Mouse (Mus musculus) left cerebral cortex, postnatal 4 days (tissue): ENCODE data around the gene Ankle1. TPM values are rescaled to one million over a fixed set of nuclear protein-coding genes. Genes with fewer than 3 reads are reported as not detected.
"Not testable (repeated sequence)": the region's sequence is repeated elsewhere in the genome, so short reads cannot be mapped to it uniquely, and the experiment has no call there.

Experiments
- DNase-seq: peaks from one replicate; pipeline ENCODE4 v3.0.0-alpha.2; 2022
- intact Hi-C: fragments of 180-260 bp; cut with DNase I; formaldehyde crosslinking; loops from one replicate; pipeline ENCODE4 v1.15.1; 2025
- total RNA-seq, 2 experiments: library from RNA; stranded (reverse); gene quantifications; 2 replicates each; pipeline ENCODE4 v1.2.3; 2021

Ankle1 gene
- total RNA-seq, 2 experiments from 2014 or later = 2.3 to 3.2 TPM

DNA sequence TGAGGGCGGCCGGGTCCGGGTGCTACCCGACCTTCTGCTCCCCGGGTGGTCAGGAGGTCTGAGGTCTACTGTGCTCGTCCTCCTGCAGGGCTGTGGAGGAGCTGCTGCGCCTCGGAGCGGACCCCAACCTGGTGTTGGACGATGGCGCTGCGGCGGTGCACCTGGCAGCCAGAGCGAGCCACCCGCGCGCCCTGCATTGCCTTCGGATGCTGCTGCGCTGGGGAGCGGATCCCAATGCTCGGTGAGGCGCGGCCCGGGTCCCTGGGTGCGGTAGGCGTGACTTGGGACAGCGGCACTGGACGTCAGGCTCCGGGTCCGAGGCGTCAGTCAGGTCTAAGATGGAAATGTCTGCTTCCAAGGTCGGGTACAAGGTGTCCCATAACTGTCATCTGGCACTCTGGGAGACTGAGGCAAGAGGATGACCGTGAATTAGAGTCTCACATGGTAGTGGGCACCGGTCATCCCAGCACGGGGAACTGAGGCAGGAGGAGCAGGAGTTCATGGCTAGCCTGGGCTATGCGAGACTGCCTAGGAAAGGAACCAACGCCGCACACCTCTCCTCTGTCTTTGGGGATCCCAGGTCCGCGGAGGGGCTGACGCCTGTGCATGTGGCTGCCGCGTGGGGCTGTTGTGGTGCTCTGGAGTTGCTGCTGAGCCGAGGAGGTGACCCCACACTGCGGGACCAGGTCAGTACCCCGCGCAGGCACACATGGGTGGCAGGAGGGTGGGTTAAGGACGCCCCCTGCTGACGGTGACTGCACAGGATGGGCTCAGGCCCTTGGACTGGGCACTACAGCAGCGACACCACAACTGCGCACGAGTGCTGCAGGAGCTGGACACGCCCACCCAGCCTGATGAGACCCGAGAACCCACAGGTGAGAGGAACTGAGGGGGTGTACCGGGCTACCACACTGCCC, 547 bp downstream of the Ankle1 start:
- intact Hi-C loops = no loop called here
- peak; percentile 77 for DNase-seq

DNA sequence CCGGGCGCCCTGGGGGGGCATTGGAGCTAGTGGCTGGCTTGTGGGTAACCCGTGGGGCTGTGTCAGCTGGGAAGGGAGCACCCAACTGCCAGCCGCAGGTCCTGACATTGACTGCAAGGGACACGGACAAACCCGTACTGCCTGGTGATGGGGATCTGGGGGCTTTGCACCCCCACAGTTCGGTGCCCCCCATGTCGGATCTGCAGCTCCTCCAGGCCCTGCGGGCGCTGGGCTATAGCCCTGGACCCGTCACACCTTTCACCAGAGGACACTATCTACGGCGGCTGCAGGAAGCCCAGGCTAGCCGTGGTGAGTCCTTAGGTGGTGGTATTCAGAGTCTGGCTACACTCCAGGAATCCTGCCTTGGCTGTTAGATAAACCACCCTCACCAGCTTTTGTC, 1.6 kb downstream of the Ankle1 start:
- intact Hi-C loops = no loop called here

DNA sequence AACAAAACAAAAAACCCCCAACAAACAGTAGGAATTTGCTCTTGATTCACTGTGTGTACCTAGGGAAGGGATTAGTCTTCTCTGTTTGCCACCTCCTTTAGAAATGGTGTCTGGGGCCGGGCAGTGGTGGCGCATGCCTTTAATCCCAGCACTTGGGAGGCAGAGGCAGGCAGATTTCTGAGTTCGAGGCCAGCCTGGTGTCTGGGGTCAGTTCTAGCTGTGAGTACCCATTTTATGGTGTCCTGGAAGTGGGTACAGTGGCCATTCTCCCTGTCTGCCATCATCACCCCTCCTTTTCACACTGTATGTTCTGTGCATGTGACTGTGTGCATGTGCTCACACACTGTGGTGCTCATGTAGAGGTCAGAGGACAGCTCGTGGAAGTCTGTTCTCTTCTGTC, 2.4 kb downstream of the Ankle1 start:
- DNase-seq = no peak
- intact Hi-C loops = no loop called here

More for the DNA sequence above, 1.6 kb downstream of the Ankle1 start:
- no peak for DNase-seq

DNA sequence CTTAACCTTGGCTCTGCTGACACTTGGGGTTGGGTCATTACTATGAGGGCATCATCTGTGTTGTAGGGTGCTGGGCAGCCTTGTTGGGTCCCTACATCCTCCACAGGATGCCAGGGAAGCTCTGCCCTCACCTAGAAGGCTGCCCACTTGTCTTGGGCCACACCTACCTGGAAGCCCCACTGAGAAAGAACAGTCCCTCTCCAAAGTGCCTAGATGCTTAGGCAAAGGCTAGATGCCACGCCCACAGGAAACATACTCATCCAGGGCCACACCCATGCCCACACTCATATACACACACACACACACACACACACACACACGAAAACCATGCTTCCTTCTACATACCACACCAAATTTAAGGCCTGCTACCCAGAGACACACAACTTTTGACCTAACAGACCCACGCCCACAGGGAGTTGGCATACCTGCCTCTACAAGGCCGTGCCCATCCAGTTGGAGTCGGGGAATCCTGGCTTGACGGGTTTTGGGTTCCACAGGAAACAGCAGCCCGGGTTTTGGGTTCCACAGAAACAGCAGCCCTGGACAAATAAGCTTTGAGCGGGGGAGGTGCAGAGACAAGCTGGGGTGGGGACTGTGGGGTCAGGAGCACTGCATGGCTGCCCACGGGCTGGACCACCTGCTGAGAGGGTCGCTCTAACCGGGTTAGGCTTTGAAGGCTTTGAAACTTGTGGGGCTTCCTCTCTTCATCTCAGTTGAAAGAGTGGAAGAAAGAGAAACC, 5.9 kb downstream of the Ankle1 start:
- intact Hi-C loops = no loop called here
- no peak for DNase-seq

DNA sequence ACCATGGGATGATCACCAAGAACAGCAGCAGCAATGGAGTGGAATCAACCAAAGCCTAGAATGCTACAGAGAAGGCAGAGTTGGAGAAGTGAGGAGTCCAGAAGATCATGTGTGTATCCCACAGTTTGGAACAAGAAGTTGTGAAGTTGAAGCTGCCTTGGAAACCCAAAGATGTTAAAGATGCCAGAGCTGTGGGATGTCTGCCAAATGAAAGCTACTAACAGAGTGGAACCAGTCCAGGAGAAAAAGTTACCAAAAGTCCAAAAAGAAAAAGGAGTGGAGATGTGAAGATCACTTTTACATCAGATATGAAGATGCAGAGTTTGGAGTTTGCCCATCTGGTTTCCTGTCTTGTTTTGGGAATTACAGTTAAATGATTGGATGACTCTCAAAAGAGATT, 16.3 kb downstream of the Ankle1 start:
- DNase-seq = no peak
- intact Hi-C loops = no loop called here

DNA sequence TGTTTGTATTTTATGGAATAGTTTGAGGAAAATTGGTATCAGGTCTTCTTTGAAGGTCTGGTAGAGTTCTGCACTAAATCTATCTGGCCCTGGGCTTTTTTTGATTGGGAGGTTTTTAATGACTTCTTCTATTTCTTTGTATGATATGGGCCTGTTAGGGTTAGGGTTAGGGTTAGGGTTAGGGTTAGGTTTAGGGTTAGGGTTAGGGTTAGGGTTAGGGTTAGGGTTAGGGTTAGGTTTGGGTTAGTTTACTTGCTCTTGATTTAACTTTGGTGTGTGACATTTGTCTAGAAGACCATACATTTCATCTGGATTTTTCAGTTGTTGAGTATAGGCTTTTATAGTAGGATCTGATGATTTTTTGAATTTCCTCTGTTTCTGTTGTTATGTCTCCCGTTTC, 27.1 kb downstream of the Ankle1 start:
- intact Hi-C loops, DNase-seq: not testable (repeated sequence)

DNA sequence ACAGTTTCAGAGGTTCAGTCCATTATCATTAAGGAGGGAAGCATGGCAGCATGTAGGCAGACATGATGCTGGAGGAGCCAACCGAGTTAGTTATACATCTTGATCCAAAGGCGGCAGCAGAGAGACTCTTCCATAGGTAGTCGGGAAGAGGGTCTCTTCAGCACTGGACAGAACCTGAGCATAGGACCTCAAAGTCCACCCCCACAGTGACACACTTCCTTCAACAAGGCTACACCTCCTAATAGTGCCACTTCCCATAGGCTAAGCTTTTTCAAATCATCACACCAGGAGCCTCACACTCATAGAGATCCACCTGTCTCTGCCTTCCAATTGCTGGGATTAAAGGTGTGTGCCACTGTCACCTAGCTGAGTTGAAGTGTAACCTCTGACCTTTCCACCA, 31.2 kb downstream of the Ankle1 start:
- intact Hi-C loops = no loop called here

DNA sequence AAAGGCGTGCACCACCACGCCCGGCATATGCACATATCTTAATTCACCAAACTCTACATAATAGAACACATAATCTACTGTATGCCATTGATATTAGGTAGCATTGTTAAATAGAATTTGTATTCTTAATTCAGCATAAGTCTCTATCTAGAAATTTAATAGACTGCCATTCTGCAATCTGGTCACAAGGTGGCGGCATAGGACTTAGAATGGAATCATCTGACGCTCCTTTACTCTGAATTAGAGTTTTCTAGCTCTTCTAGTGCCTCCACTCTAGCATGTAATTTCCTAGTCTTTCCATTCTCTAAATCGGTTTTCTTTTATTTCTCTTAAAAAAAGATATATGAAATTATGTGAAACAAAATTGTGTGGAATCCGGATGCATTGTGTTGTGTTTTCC, 35.6 kb downstream of the Ankle1 start:
- intact Hi-C loops = loop anchor here (10.0 kb wide), 1 partner anchor 83 kb away; the partner anchor contains the start of gene Ccdc194
- no peak for DNase-seq

More for the DNA sequence above, 31.2 kb downstream of the Ankle1 start:
- DNase-seq = no peak

DNA sequence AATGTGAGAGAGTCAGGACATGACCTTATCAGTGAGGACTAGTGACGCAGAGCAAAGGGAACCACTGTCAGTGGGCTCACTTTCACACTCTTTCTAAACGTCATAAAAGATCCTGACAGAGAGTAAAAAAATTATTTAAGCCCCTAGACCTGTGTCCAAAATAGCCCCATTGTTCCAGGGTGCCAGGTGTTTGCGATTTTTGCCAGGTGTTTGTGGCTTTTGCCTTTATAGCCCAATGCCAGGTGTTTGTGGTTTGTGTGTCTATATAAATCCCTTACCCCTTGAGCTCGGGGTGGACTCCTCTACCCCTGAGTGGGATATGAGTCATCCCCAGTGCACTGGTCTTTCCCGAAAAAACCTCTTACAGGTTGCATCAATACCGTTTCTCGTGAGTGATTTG, 39.3 kb downstream of the Ankle1 start:
- no peak for DNase-seq
- intact Hi-C loops = loop anchor here (10.0 kb wide), 1 partner anchor 80 kb away; the partner anchor contains the start of gene Ccdc194

DNA sequence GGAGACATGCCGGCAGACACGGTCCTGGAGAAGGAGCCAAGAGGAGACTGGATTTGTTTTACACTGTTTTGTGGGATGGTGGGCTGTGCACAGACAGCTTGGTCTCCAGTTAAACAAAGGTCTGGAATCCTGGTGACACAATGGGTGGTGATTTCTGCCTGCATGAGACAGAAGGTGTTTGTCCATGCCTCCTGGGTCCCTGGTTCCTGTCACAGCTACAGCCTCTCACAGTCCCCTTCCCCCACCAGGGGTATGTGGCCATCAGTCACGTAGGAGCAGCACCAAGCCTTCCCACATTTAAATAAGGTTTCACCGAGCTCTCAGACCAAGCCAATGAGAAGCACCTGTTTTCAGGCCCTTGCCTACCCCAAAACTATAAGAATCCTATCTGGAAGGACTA, 45.5 kb downstream of the Ankle1 start:
- intact Hi-C loops = no loop called here
- DNase-seq = no peak

DNA sequence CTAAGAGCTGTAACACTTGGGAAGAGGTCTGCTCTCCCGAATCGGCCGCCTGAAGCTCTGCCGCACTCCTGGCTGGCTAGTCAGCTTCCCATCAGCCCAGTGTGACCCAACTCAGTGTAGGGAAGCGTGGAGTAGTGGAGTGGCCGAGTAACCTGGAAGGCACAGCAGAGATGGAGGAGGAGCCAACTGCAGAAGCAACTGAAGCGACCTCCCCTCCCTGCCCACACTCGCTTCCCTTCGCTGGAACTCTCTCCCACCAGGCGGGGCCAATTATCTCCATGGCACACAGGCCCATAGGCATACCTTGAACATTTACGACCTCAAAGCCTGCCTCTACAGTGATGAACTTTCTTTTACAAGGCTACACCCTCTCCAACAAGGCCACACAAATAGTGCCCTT, 46.0 kb downstream of the Ankle1 start:
- intact Hi-C loops = no loop called here
- DNase-seq = no peak

DNA sequence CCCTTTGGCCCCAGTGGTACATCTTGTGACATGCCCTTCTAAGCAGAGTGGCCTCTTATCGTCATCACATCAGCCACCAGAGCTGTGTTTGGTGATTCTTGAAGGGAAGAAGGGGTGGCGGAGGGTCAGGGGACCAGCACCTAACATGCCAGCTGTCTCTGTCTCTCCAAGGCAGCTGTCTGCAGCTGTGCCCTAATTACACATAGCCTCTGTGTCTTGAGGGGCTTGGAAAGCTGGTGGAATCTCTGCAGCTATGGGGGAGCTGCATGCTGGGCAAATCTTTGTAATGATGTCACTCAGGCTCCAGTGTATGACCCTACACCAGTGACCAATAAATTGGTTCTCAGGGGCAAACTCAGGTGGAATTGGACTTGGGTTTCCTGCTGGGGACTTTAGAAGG, 46.9 kb downstream of the Ankle1 start:
- intact Hi-C loops = no loop called here
- no peak for DNase-seq

DNA sequence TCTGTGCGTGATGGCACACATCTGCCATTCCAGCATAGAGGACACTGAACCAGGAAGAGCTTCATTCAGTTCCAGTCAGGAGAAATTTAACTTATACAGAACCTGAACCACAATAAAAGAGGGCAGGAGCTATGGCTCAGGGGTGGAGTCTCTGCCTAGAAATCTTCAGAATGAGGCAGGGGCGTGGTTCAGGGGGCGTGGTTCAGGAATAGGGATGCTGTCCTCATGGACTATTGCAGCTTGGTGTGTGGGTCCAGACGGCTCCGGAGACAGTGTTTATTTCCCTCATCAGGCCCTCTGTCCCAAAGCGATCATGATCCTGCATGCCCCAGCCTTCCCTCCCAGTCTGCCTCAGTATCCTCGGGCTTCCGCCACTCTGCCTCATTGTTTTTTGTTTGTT, 48.9 kb downstream of the Ankle1 start:
- DNase-seq = no peak
- intact Hi-C loops = no loop called here

DNA sequence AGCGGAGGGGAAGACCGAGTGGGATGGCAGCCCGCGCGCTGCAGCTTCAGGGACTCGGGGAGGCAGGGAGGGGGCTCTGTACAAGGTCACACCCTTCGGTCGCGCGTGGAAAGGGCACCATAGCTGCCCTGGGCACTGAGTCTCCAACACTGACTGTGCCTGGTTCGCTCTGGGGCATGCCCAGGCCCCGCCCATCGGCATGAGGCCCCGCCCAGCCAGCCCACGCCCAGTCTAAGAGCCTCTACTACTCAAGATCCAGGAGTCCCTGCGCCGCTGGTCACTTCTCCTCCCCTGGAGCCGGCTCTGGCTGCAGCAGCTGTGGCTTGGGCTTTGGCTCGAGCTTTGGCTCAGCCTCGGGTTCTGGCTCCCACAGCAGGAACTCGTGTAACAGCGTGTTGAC, 51.1 kb downstream of the Ankle1 start:
- intact Hi-C loops = no loop called here
- no peak for DNase-seq

DNA sequence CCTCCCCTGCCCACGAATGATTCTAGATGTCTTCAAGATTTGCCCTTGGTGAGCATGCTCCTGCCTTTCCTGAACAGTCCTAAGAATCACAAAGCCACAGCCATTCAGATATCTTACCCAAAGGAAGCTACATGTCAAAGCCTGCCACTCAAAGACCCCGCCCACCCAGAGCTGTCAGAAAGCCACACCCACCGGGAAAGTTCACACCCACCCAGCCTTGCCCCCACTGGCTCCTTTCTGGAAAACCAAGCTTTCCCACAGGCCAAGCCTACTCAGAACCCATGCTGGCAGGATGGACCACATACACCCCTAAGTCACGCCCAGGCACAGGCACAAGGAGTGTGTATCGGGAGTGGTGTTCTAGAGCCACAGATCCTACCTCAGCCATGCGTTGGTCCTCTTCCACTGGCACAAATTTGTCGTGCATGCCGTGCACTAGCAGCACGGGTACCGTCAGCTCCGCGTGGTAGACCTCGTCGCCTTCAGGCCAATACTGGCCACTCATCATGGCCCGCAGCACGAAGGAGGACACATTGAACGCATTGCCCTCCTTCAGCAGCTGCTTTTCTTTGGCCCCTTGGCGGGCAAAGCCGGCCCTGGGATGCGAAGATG, 52.0 kb downstream of the Ankle1 start:
- no peak for DNase-seq
- intact Hi-C loops = no loop called here

Other genes with a start within 250 kb of the Ankle1 start
- gene Myo9b, start 133.3 kb upstream of the Ankle1 start, total RNA-seq = 10 to 100 TPM; 47.3 to 48.5 TPM
- 10 to 100 TPM; 38.8 to 39.4 TPM for gene Haus8, start 133.1 kb upstream of the Ankle1 start, total RNA-seq
- 100 to 1,000 TPM; 116 to 117 TPM for gene Use1, start 39.2 kb upstream of the Ankle1 start, total RNA-seq
- 10 to 100 TPM; 17.9 to 18.5 TPM for gene Ocel1, start 34.7 kb upstream of the Ankle1 start, total RNA-seq
- 10 to 100 TPM; 32.2 to 33.1 TPM for gene Nr2f6, start 24.1 kb upstream of the Ankle1 start, total RNA-seq
- gene Ushbp1, start 10.2 kb upstream of the Ankle1 start, total RNA-seq = 1 to 10 TPM; 6.5 TPM
- gene Babam1, start 9.1 kb upstream of the Ankle1 start, total RNA-seq = 10 to 100 TPM; 75.8 to 88.0 TPM
- gene Abhd8, start 57.6 kb downstream of the Ankle1 start, total RNA-seq = 100 to 1,000 TPM; 113 to 121 TPM
- gene Mrpl34, start 58.9 kb downstream of the Ankle1 start, total RNA-seq = 10 to 100 TPM; 71.3 to 73.7 TPM
- gene Dda1, start 63.2 kb downstream of the Ankle1 start, total RNA-seq = 100 to 1,000 TPM; 135 to 139 TPM
- gene Ano8, start 80.0 kb downstream of the Ankle1 start, total RNA-seq = 10 to 100 TPM; 88.0 to 91.9 TPM
- 10 to 100 TPM; 23.0 to 24.1 TPM for gene Gtpbp3, start 82.1 kb downstream of the Ankle1 start, total RNA-seq
- 1 to 10 TPM; 6.2 to 7.3 TPM for gene Plvap, start 105.7 kb downstream of the Ankle1 start, total RNA-seq
- not detected for gene Ccdc194, start 119.7 kb downstream of the Ankle1 start, total RNA-seq
- 1 to 10 TPM; 3.0 to 3.5 TPM for gene Bst2, start 131.4 kb downstream of the Ankle1 start, total RNA-seq
- gene Mvb12a, start 136.9 kb downstream of the Ankle1 start, total RNA-seq = 10 to 100 TPM; 37.4 to 40.7 TPM
- not detected for gene Tmem221, start 152.9 kb downstream of the Ankle1 start, total RNA-seq
- gene Nxnl1, start 160.6 kb downstream of the Ankle1 start, total RNA-seq = not detected
- 10 to 100 TPM; 60.5 to 71.1 TPM for gene Slc27a1, start 162.9 kb downstream of the Ankle1 start, total RNA-seq
- gene Pgls, start 186.2 kb downstream of the Ankle1 start, total RNA-seq = 10 to 100 TPM; 85.7 to 97.3 TPM
- 1 to 10 TPM; 7.9 to 8.0 TPM for gene Fam129c, start 191.6 kb downstream of the Ankle1 start, total RNA-seq
- 10 to 100 TPM; 88.2 to 88.6 TPM for gene Colgalt1, start 205.0 kb downstream of the Ankle1 start, total RNA-seq